Mouse (Mus musculus): ENCODE data around the gene Flnc.
"Not testable (repeated sequence)": the region's sequence is repeated elsewhere in the genome, so short reads cannot be mapped to it uniquely, and the experiment has no call there.

The Flnc gene

GRCm38 (mm10) chr6:29433038-29433803 lies at the start of gene Flnc:
TSS of gene Flnc (plus strand) at chr6:29433256.
- no peak for DNase-seq (ENCODE audit: low read depth)

GRCm38 (mm10) chr6:29388052-29388518 lies 45.0 kb upstream of the Flnc start, which contains the start of gene Opn1sw:
TSS of gene Opn1sw (minus strand) at chr6:29388468.
- DNase-seq (ENCODE audit: low read depth): peak; percentile 53

- peak; percentile 24 for DNase-seq (ENCODE audit: low read depth)
These were observed 44.4 kb upstream of the Flnc start for GRCm38 (mm10) chr6:29388606-29389080.

- no peak for DNase-seq (ENCODE audit: low read depth)
These were observed 43.6 kb upstream of the Flnc start for GRCm38 (mm10) chr6:29389425-29389824.

GRCm38 (mm10) chr6:29390500-29390899 lies 42.6 kb upstream of the Flnc start:
- DNase-seq (ENCODE audit: low read depth): not testable (repeated sequence)

- DNase-seq (ENCODE audit: low read depth): not testable (repeated sequence)
These were observed 41.8 kb upstream of the Flnc start for GRCm38 (mm10) chr6:29391241-29391640.

GRCm38 (mm10) chr6:29391802-29392201 lies 41.3 kb upstream of the Flnc start:
- no peak for DNase-seq (ENCODE audit: low read depth)

- DNase-seq (ENCODE audit: low read depth): no peak
These were observed 38.8 kb upstream of the Flnc start for GRCm38 (mm10) chr6:29394286-29394685.

- no peak for DNase-seq (ENCODE audit: low read depth)
These were observed 36.9 kb upstream of the Flnc start, which contains the start of gene Ccdc136 for GRCm38 (mm10) chr6:29395910-29396713. TSS of gene Ccdc136 (plus strand) at chr6:29396309.

- DNase-seq (ENCODE audit: low read depth): no peak
These were observed 36.1 kb upstream of the Flnc start for GRCm38 (mm10) chr6:29396714-29397540.

GRCm38 (mm10) chr6:29397575-29397974 lies 35.5 kb upstream of the Flnc start:
- DNase-seq (ENCODE audit: low read depth): no peak

GRCm38 (mm10) chr6:29399851-29400250 lies 33.2 kb upstream of the Flnc start:
- DNase-seq (ENCODE audit: low read depth): no peak

- DNase-seq (ENCODE audit: low read depth): no peak
These were observed 30.2 kb upstream of the Flnc start for GRCm38 (mm10) chr6:29402693-29403342.

- DNase-seq (ENCODE audit: low read depth): no peak
These were observed 26.6 kb upstream of the Flnc start for GRCm38 (mm10) chr6:29406412-29406811.

- DNase-seq (ENCODE audit: low read depth): no peak
These were observed 17.6 kb upstream of the Flnc start for GRCm38 (mm10) chr6:29415446-29415845.

GRCm38 (mm10) chr6:29420596-29420995 lies 12.5 kb upstream of the Flnc start:
- no peak for DNase-seq (ENCODE audit: low read depth)

GRCm38 (mm10) chr6:29425118-29425517 lies 7.9 kb upstream of the Flnc start:
- no peak for DNase-seq (ENCODE audit: low read depth)

GRCm38 (mm10) chr6:29426331-29426730 lies 6.7 kb upstream of the Flnc start:
- DNase-seq (ENCODE audit: low read depth): no peak

GRCm38 (mm10) chr6:29428171-29428570 lies 4.9 kb upstream of the Flnc start:
- no peak for DNase-seq (ENCODE audit: low read depth)

- DNase-seq (ENCODE audit: low read depth): no peak
These were observed 2.2 kb upstream of the Flnc start for GRCm38 (mm10) chr6:29430681-29431420.

- DNase-seq (ENCODE audit: low read depth): no peak
These were observed 1.6 kb upstream of the Flnc start for GRCm38 (mm10) chr6:29431473-29431872.
